Mouse (Mus musculus): Measurements from ENCODE around the gene Krt88. TPM values are rescaled to one million over a fixed set of nuclear protein-coding genes. Genes with fewer than 3 reads are reported as not detected.

The Krt88 gene
- not detected for polyA plus RNA-seq (2014; fragmentation: Illumina TruSeq; extraction: RNeasy Lipid Tissue Mini Kit (QIAGEN cat#74804); ENCODE audit: low read depth, low replicate concordance)

GRCm38 (mm10) chr15:101447444-101447843 lies at the start of gene Krt88:
TSS of gene Krt88 (plus strand) at chr15:101447744.

GRCm38 (mm10) chr15:101410775-101411174 lies 36.8 kb upstream of the Krt88 start, which contains the start of gene Krt7:
TSS of gene Krt7 (plus strand) at chr15:101411043.

GRCm38 (mm10) chr15:101438555-101438954 lies 9.0 kb upstream of the Krt88 start, which contains the start of gene Krt87:
TSS of gene Krt87 (minus strand) at chr15:101438804.

GRCm38 (mm10) chr15:101463651-101464050 lies 16.1 kb downstream of the Krt88 start, which contains the start of gene Krt81:
TSS of gene Krt81 (minus strand) at chr15:101463751.

GRCm38 (mm10) chr15:101472952-101473528 lies 25.5 kb downstream of the Krt88 start, which contains the start of gene Krt86:
TSS of gene Krt86 (plus strand) at chr15:101473478.

GRCm38 (mm10) chr15:101491431-101491830 lies 43.9 kb downstream of the Krt88 start, which contains the start of gene Krt83:
TSS of gene Krt83 (minus strand) at chr15:101491512.

Other genes with a start within 250 kb of the Krt88 start
- not detected for gene Grasp, start 223.6 kb upstream of the Krt88 start, polyA plus RNA-seq (2014; fragmentation: Illumina TruSeq; extraction: RNeasy Lipid Tissue Mini Kit (QIAGEN cat#74804); ENCODE audit: low read depth, low replicate concordance)
- gene Nr4a1, start 193.5 kb upstream of the Krt88 start, polyA plus RNA-seq (2014; fragmentation: Illumina TruSeq; extraction: RNeasy Lipid Tissue Mini Kit (QIAGEN cat#74804); ENCODE audit: low read depth, low replicate concordance), result 6.3 TPM
- 1.5 TPM for gene Atg101, start 163.5 kb upstream of the Krt88 start, polyA plus RNA-seq (2014; fragmentation: Illumina TruSeq; extraction: RNeasy Lipid Tissue Mini Kit (QIAGEN cat#74804); ENCODE audit: low read depth, low replicate concordance)
- not detected for gene 6030408B16Rik, start 154.5 kb upstream of the Krt88 start, polyA plus RNA-seq (2014; fragmentation: Illumina TruSeq; extraction: RNeasy Lipid Tissue Mini Kit (QIAGEN cat#74804); ENCODE audit: low read depth, low replicate concordance)
- gene Krt80, start 77.6 kb upstream of the Krt88 start, polyA plus RNA-seq (2014; fragmentation: Illumina TruSeq; extraction: RNeasy Lipid Tissue Mini Kit (QIAGEN cat#74804); ENCODE audit: low read depth, low replicate concordance), result not detected
- gene Krt7, start 36.7 kb upstream of the Krt88 start, polyA plus RNA-seq (2014; fragmentation: Illumina TruSeq; extraction: RNeasy Lipid Tissue Mini Kit (QIAGEN cat#74804); ENCODE audit: low read depth, low replicate concordance), result not detected
- not detected for gene Krt87, start 8.9 kb upstream of the Krt88 start, polyA plus RNA-seq (2014; fragmentation: Illumina TruSeq; extraction: RNeasy Lipid Tissue Mini Kit (QIAGEN cat#74804); ENCODE audit: low read depth, low replicate concordance)
- not detected for gene Krt81, start 16.0 kb downstream of the Krt88 start, polyA plus RNA-seq (2014; fragmentation: Illumina TruSeq; extraction: RNeasy Lipid Tissue Mini Kit (QIAGEN cat#74804); ENCODE audit: low read depth, low replicate concordance)
- not detected for gene Krt86, start 25.7 kb downstream of the Krt88 start, polyA plus RNA-seq (2014; fragmentation: Illumina TruSeq; extraction: RNeasy Lipid Tissue Mini Kit (QIAGEN cat#74804); ENCODE audit: low read depth, low replicate concordance)
- not detected for gene Krt83, start 43.8 kb downstream of the Krt88 start, polyA plus RNA-seq (2014; fragmentation: Illumina TruSeq; extraction: RNeasy Lipid Tissue Mini Kit (QIAGEN cat#74804); ENCODE audit: low read depth, low replicate concordance)
- gene Gm49425, start 69.5 kb downstream of the Krt88 start, polyA plus RNA-seq (2014; fragmentation: Illumina TruSeq; extraction: RNeasy Lipid Tissue Mini Kit (QIAGEN cat#74804); ENCODE audit: low read depth, low replicate concordance), result not detected
- not detected for gene Krt84, start 85.1 kb downstream of the Krt88 start, polyA plus RNA-seq (2014; fragmentation: Illumina TruSeq; extraction: RNeasy Lipid Tissue Mini Kit (QIAGEN cat#74804); ENCODE audit: low read depth, low replicate concordance)
- not detected for gene Krt82, start 102.9 kb downstream of the Krt88 start, polyA plus RNA-seq (2014; fragmentation: Illumina TruSeq; extraction: RNeasy Lipid Tissue Mini Kit (QIAGEN cat#74804); ENCODE audit: low read depth, low replicate concordance)
- gene Krt90, start 115.2 kb downstream of the Krt88 start, polyA plus RNA-seq (2014; fragmentation: Illumina TruSeq; extraction: RNeasy Lipid Tissue Mini Kit (QIAGEN cat#74804); ENCODE audit: low read depth, low replicate concordance), result not detected
- gene Krt75, start 126.2 kb downstream of the Krt88 start, polyA plus RNA-seq (2014; fragmentation: Illumina TruSeq; extraction: RNeasy Lipid Tissue Mini Kit (QIAGEN cat#74804); ENCODE audit: low read depth, low replicate concordance), result not detected
- not detected for gene Gm5414, start 180.4 kb downstream of the Krt88 start, polyA plus RNA-seq (2014; fragmentation: Illumina TruSeq; extraction: RNeasy Lipid Tissue Mini Kit (QIAGEN cat#74804); ENCODE audit: low read depth, low replicate concordance)
- gene Gm5478, start 199.6 kb downstream of the Krt88 start, polyA plus RNA-seq (2014; fragmentation: Illumina TruSeq; extraction: RNeasy Lipid Tissue Mini Kit (QIAGEN cat#74804); ENCODE audit: low read depth, low replicate concordance), result not detected
- gene Krt6b, start 232.5 kb downstream of the Krt88 start, polyA plus RNA-seq (2014; fragmentation: Illumina TruSeq; extraction: RNeasy Lipid Tissue Mini Kit (QIAGEN cat#74804); ENCODE audit: low read depth, low replicate concordance), result not detected
- gene Krt6a, start 246.6 kb downstream of the Krt88 start, polyA plus RNA-seq (2014; fragmentation: Illumina TruSeq; extraction: RNeasy Lipid Tissue Mini Kit (QIAGEN cat#74804); ENCODE audit: low read depth, low replicate concordance), result not detected